Mouse (Mus musculus): Measurements from ENCODE around the gene Wscd2.

DNA sequence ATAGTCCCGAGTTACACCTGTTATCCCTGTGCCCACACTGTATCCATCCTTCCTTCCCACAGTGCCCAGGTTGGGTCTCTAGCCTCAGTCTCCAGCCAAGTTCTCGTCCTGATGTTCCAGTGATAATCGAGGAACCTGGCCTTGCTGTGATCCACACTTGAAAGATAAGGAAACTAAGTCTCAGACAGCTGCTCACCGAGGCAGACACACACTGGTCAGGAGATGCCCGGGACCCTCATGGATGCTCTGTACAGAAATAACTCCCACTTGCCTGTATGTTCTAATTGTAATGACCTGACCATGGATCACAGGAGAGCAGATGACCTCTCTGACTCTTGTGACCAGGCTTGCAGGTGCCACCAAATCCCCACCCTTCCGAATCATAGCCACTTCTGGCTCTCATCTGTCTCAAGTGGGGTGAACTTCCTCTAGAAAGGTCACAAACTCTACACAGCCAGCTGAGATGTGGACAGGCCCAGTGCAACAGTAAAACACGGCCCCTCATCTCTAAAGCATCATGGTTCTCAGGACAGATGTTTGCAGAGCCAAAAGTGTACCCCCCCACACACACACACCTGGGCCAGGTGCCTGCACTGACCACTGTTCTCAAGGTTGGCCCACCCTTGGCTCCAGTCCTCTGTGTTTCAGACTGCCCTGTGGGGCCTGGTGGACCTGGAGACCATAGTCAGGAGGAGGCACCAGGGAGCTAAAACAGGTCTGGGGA is 144.9 kb downstream of the Wscd2 start:
- no peak for TF ChIP-seq TAL1 (IDR thresholded peaks at IDR 0.05; ENCODE audit: low read length)
- no peak for TF ChIP-seq GATA1 (IDR thresholded peaks at IDR 0.05; ENCODE audit: low read length)
